Mouse (Mus musculus) intestine, embryonic 15.5 days (tissue): ENCODE results near the gene Atp13a2. TPM values are rescaled to one million over a fixed set of nuclear protein-coding genes. Genes with fewer than 3 reads are reported as not detected.

Experiments used
- ATAC-seq: fragments of 200-750 bp; cut with Nextera tagmentation; 2 replicates; pipeline ENCODE4 v1.8.0; 2017; ENCODE audit warnings: moderate TSS enrichment, moderate library complexity
- H3K27ac ChIP-seq: fragments of 300-500 bp; sonication (generic); 2 replicates; pipeline ENCODE4 v1.5.1; 2015; ENCODE audit warnings: mild to moderate bottlenecking, inconsistent platforms
- H3K27me3 ChIP-seq: fragments of 300-500 bp; sonication (generic); replicated peaks from 2 replicates; pipeline ENCODE4 v1.6.1; 2015; ENCODE audit warnings: inconsistent platforms
- H3K36me3 ChIP-seq: fragments of 300-500 bp; sonication (generic); 2 replicates; pipeline ENCODE4 v1.6.1; 2015; ENCODE audit warnings: inconsistent platforms
- H3K4me1 ChIP-seq: fragments of 300-500 bp; sonication (generic); replicated peaks from 2 replicates; pipeline ENCODE4 v1.6.1; 2015; ENCODE audit warnings: inconsistent platforms
- H3K4me2 ChIP-seq: fragments of 300-500 bp; sonication (generic); replicated peaks from 2 replicates; pipeline ENCODE4 v1.6.1; 2015; ENCODE audit warnings: mild to moderate bottlenecking, inconsistent platforms
- H3K4me3 ChIP-seq: fragments of 300-500 bp; sonication (generic); replicated peaks from 2 replicates; pipeline ENCODE4 v1.5.1; 2015; ENCODE audit warnings: inconsistent platforms
- H3K9ac ChIP-seq: fragments of 300-500 bp; sonication (generic); 2 replicates; pipeline ENCODE4 v1.6.1; 2015; ENCODE audit warnings: inconsistent platforms
- H3K9me3 ChIP-seq: fragments of 300-500 bp; sonication (generic); 2 replicates; pipeline ENCODE4 v1.6.1; 2016; ENCODE audit warnings: inconsistent platforms
- WGBS: fragments of 180-500 bp; shearing (Covaris S2); methylation state at CpG from one replicate; pipeline ENCODE4 v1.1.7; 2015; 5-methylcytosine and 5-hydroxymethylcytosine counted together
- polyA plus RNA-seq: library from polyadenylated mRNA; unstranded; fragments of >200 nt; fragmentation: Nextera tagmentation; extraction: Ambion mirVana; gene quantifications from 2 replicates; pipeline ENCODE4 v1.2.1, GENCODE M21; 2015

Atp13a2 gene
- polyA plus RNA-seq, 1 experiment from 2014 or later, result 29.8 TPM

DNA sequence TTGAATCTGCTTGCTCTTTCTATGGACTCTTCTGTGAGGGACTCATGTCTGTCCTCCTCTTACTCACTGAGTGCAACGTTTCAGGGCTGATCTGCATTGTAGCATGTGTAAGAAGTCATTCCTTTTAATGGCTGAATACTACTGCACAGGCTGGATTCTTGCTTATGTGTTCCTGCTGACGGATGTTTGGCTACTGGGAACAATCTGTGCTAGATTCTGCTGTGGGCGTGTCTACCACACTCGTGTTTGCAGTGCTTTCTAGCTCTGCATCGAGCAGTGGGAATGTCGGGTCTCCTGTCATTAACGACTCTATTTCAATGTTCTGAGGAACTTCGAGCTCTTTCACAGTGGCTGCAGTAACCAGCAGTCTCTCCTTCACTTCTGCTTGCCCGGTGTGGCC, 37.4 kb downstream of the Atp13a2 start:
- 50% methylated on average over 9 of the region's 9 CpGs for WGBS
- no peak for ATAC-seq
- no peaks in the 10 kb centered on the region for H3K9me3 ChIP-seq
- H3K36me3 ChIP-seq, result no peaks in the 10 kb centered on the region
- no peaks in the 10 kb centered on the region for H3K27me3 ChIP-seq
- no peak overlapping the region for H3K27ac ChIP-seq
- peaks cover 35% of the 10 kb centered on the region for H3K4me1 ChIP-seq
- no peak overlapping the region for H3K4me2 ChIP-seq
- peak overlapping the region; percentile 15; the same call in 1 of the 2 replicates for H3K9ac ChIP-seq
- no peak overlapping the region for H3K4me3 ChIP-seq

DNA sequence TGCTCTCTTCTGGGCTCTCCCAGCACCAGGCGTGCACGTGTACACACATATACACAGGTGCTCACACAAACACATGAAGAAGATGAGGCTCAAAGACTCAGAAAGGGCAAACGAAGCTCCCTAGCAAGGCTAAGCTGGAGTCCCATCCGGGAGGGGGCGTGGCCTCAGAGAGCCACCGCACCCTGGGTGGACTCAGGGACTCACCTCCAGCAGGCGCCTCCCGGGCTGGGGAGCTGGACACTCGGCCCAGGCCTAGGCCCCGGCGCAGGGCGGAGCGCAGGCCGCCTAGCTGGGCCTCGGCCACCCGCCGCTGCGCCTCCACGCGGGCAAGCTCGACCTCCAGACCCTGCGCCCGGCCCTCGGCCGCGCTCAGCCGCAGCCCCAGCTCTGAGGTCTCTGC, 38.3 kb downstream of the Atp13a2 start:
- no peaks in the 10 kb centered on the region for H3K36me3 ChIP-seq
- H3K4me3 ChIP-seq, result no peak overlapping the region
- 75% methylated on average over 27 of the region's 27 CpGs for WGBS
- no peaks in the 10 kb centered on the region for H3K9me3 ChIP-seq
- H3K9ac ChIP-seq, result no peak overlapping the region
- 0 out of 2 replicates have a peak, but pooled peaks have one; percentile 14 for ATAC-seq
- H3K27me3 ChIP-seq, result no peaks in the 10 kb centered on the region
- no peak overlapping the region for H3K4me2 ChIP-seq
- H3K27ac ChIP-seq, result no peak overlapping the region
- peaks cover 32% of the 10 kb centered on the region for H3K4me1 ChIP-seq

DNA sequence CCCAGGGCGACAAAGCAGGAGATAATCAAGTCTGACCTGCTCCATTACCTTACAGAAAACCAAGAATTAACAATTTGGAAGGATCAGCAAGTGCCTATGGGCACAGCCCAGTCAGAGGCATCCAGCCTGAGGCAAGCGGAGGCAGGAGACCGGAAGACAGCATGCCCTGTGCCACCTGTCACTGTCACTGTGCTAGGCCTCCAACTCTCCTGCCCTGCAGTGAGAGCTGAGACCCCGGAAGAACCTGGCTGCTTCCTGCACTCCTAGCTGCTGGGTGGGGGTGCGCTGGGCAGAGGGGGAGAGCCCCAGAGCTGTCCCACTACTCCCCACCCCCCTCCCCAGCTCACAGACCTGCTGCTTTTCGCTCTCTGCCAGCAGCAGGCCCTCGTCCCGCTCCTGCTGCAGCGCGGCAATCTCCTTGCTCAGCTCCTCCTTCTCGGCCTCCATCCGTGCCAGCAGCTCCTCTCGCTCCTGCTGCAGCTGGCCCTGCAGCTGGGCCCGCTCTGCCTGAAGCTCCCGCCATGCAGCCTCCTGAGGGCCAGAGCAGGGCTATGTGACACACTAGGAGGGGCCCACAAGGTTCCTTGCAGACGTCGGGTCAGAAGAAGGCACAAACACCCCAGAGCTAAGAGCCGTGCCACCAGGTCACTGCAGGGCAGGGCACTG, 44.0 kb downstream of the Atp13a2 start:
- Histone ChIP-seq H3K4me3 (no peak overlapping the region), H3K4me2 (no peak overlapping the region), H3K27ac (no peak overlapping the region), H3K4me1 (peaks cover 9% of the 10 kb centered on the region), H3K36me3 (no peaks in the 10 kb centered on the region; the same call in 1 of the 2 replicates), H3K9me3 (no peaks in the 10 kb centered on the region), H3K9ac (no peak overlapping the region; the same call in 1 of the 2 replicates), H3K27me3 (no peaks in the 10 kb centered on the region)
- ATAC-seq, result no peak
- WGBS, result 88% methylated on average over 18 of the region's 18 CpGs

DNA sequence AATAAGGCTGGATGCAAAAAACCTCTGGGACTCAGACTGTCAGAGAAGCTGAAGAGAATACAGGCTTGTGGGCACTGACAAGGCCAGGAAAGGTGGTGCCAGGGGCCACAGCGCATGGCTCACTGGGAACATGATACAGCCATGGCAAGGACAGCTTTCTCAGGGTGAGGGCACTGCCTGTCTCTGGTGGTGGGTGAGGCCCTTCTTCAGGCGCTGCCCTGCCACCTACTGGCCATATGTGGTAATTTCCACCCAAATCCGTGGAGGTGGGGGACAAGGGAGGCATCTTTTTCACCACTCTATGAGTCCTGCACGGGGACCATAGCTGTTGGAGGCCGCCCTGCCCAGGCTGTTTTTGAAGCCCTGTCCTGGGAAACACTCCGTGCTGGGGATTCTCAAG, 45.1 kb downstream of the Atp13a2 start:
- Histone ChIP-seq H3K4me3 (no peak overlapping the region), H3K4me2 (no peak overlapping the region), H3K36me3 (no peaks in the 10 kb centered on the region; the same call in 1 of the 2 replicates), H3K27ac (no peak overlapping the region), H3K27me3 (no peaks in the 10 kb centered on the region), H3K9ac (no peak overlapping the region), H3K4me1 (peaks cover 9% of the 10 kb centered on the region), H3K9me3 (no peaks in the 10 kb centered on the region)
- ATAC-seq, result peak; percentile 53
- 12% methylated on average over 6 of the region's 6 CpGs for WGBS

DNA sequence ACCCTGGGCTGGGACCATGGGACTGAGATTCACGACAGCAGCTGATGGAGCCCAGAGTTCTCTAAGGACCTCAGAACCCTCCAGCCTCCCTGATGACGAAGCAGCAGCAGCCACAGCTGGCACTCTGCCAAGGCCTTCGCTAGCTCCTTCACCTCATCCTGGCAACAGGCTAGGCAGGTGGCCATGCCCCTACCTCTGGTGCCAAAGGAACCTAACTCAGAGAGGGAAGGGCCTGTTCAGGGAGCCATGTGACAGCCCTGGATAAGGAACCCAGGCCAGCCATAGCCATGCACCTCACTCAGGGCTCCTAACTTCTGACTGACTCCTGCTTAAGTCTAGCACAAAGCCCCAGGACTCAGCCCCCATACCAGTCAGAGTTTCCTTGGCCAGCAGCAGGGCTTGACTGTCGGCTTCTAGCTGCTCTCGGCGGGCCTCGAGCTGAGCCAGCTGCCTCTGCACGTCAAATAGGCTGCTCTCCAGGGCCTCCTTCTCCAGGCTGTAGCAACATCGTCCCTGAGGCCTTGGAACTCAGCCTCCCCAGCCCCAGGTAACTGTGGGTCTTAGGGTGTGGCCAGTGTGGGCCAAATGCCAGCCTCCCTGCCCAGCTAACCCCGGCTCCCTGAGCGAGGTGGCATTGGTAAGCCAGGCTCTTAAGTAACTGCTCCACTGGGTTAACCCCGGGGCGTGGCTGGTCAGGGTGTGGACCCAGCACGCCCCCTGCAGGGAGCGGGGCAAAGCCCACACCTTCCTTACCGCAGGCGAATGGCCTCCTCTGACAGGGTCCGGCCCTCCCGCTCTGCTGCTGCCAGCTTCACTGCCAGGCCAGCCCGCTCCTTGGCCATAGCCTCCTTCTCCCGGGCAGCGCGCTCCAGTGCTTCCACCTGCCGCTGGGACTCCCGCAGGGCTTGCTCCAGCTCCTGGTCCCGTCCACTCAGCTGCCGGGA, 47.2 kb downstream of the Atp13a2 start:
- Histone ChIP-seq H3K4me3 (no peak overlapping the region), H3K27ac (peak overlapping the region; percentile 22; the same call in 1 of the 2 replicates), H3K4me1 (peaks cover 9% of the 10 kb centered on the region), H3K4me2 (no peak overlapping the region), H3K27me3 (no peaks in the 10 kb centered on the region), H3K9ac (no peak overlapping the region), H3K9me3 (no peaks in the 10 kb centered on the region), H3K36me3 (no peaks in the 10 kb centered on the region; the same call in 1 of the 2 replicates)
- 74% methylated on average over 27 of the region's 27 CpGs for WGBS
- peak; percentile 59 for ATAC-seq

DNA sequence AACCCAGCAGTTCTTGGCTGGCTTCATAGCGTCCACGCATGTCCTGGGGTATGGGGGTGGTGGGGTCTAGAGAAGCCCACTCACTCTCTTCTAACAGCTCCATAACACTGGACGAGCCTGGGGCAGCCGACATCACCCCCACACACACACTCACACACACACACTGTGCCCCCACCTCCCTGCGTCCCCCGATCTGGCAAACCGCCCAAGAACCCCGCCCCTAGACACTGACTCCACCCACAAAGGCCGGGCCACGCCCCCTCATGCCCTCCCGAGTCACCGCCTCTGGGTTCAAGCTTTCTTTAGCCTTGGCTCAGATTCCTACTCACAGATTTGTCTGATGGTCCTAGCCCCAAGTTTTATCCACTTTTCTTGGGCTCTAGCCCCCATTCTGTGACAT, 54.4 kb downstream of the Atp13a2 start:
- no peak overlapping the region for H3K27ac ChIP-seq
- no peak; the same call in 1 of the 2 replicates for ATAC-seq
- H3K4me3 ChIP-seq, result no peak overlapping the region
- H3K4me2 ChIP-seq, result 0 out of 2 replicates have a peak overlapping the region, but pooled peaks have one; percentile 17
- no peak overlapping the region for H3K9ac ChIP-seq
- H3K27me3 ChIP-seq, result no peaks in the 10 kb centered on the region
- H3K36me3 ChIP-seq, result peaks cover 4% of the 10 kb centered on the region
- H3K4me1 ChIP-seq, result 0 out of 2 replicates have a peak, but pooled peaks cover 2% of the 10 kb centered on the region
- H3K9me3 ChIP-seq, result no peaks in the 10 kb centered on the region
- WGBS, result 42% methylated on average over 12 of the region's 12 CpGs

DNA sequence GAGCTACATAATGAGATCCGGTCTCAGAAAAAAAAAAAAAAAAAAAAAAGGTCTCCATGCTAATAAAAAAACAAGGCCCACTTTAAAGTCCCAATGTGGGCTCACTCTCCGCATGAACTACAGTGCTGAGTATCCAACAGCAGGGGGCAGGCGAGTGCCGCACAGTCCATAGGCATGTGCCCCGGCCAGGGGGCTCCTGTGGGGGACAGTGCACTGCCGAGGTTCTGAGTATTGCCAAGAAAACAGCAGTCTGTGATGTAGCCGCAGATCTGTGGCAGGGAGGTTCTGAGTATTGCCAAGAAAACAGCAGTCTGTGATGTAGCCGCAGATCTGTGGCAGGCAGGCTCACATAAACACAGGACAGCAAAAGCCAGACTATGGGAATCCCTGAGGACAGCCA, 58.1 kb downstream of the Atp13a2 start:
- H3K4me2 ChIP-seq, result no peak overlapping the region
- H3K4me3 ChIP-seq, result no peak overlapping the region
- H3K9me3 ChIP-seq, result no peaks in the 10 kb centered on the region
- H3K4me1 ChIP-seq, result 0 out of 2 replicates have a peak, but pooled peaks cover 2% of the 10 kb centered on the region
- no peaks in the 10 kb centered on the region for H3K27me3 ChIP-seq
- peaks cover 4% of the 10 kb centered on the region for H3K36me3 ChIP-seq
- WGBS, result 7% methylated on average over 8 of the region's 8 CpGs
- H3K9ac ChIP-seq, result no peak overlapping the region
- ATAC-seq, result peak; percentile 80
- peak overlapping the region; percentile 34; the same call in 1 of the 2 replicates for H3K27ac ChIP-seq

DNA sequence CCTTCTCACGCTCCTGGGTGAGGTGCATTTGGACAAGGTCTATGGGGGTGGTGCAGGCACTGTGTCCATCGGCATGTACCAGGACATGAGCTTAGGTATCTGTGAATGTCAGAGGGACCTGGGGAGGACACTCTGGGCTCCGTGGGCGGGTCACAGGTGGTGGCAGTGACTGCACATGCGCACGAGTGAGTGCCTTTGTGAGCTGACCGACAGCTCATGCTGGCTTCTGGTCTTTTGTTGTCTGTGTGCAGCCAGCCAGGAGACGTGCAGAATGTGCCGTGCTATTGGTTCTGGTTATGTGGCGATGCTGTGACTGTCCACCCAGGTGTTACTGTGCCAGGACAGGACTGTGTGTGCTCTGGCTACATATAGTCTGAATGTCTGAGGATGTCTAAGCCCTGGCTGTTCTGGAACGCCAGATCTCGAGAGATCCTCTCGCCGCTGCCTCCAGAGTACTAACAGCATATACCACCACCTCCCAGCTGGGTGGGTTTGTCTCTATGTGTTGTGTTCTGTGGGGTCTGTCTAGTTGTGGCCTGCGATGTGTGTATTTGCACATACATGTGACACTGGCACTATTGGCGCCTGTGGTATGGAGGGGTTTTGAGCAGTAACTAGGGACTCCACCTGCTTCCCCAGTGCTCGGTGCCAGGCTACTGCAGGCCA, 62.3 kb downstream of the Atp13a2 start:
- peaks cover 13% of the 10 kb centered on the region; the same call in 1 of the 2 replicates for H3K4me1 ChIP-seq
- no peaks in the 10 kb centered on the region for H3K9me3 ChIP-seq
- H3K4me2 ChIP-seq, result no peak overlapping the region
- H3K4me3 ChIP-seq, result no peak overlapping the region
- H3K27ac ChIP-seq, result no peak overlapping the region
- ATAC-seq, result no peak
- no peaks in the 10 kb centered on the region for H3K36me3 ChIP-seq
- 85% methylated on average over 17 of the region's 17 CpGs for WGBS
- H3K27me3 ChIP-seq, result no peaks in the 10 kb centered on the region
- no peak overlapping the region for H3K9ac ChIP-seq

DNA sequence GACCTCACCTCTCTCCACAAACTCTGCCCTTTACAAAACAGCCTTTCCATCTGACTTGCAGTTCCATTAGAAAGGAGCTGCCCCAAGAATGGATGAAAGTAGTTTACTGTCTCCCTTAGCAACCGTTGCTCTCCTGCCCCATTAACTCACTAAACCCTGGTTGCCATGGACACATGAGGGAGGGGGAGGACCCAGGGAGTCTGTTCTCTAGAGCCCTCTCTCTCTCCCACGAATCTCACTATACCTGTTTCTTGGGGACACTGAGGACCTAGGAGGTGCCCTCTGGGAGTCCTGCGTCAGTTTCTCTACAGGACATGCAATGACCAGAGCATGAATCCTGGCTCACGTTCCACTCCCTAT, 62.8 kb downstream of the Atp13a2 start:
- H3K4me1 ChIP-seq, result peaks cover 11% of the 10 kb centered on the region; the same call in 1 of the 2 replicates
- no peak overlapping the region for H3K9ac ChIP-seq
- WGBS, result 38% methylated on average over 4 of the region's 4 CpGs
- ATAC-seq, result no peak
- no peak overlapping the region for H3K4me3 ChIP-seq
- H3K27ac ChIP-seq, result no peak overlapping the region
- H3K9me3 ChIP-seq, result no peaks in the 10 kb centered on the region
- peaks cover 4% of the 10 kb centered on the region; the same call in 1 of the 2 replicates for H3K36me3 ChIP-seq
- no peak overlapping the region for H3K4me2 ChIP-seq
- no peaks in the 10 kb centered on the region for H3K27me3 ChIP-seq

DNA sequence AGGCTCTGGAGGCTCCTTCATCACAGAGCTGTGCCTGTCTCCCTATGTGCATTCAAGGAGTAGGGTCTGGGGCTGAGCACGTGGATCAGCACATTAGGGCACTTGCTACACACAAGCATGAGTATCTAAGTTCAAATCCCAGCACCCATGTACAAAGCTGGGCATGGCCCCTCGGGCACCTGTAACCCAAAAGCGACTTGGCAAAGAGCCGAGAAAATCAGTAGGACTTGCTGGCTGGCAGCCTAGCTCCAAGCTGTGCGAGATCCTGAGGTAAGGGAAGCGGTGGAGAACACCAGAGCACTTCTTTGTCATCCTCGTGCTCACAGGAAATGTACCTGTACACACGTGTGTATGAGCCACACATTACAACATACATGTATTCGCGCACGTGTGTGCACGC, 65.8 kb downstream of the Atp13a2 start:
- WGBS, result 88% methylated on average over 12 of the region's 12 CpGs
- Histone ChIP-seq H3K4me1 (peaks cover 11% of the 10 kb centered on the region; the same call in 1 of the 2 replicates), H3K27ac (no peak overlapping the region), H3K4me2 (no peak overlapping the region), H3K36me3 (peaks cover 10% of the 10 kb centered on the region; the same call in 1 of the 2 replicates), H3K4me3 (no peak overlapping the region), H3K9ac (no peak overlapping the region), H3K27me3 (no peaks in the 10 kb centered on the region), H3K9me3 (no peaks in the 10 kb centered on the region)
- ATAC-seq, result no peak

DNA sequence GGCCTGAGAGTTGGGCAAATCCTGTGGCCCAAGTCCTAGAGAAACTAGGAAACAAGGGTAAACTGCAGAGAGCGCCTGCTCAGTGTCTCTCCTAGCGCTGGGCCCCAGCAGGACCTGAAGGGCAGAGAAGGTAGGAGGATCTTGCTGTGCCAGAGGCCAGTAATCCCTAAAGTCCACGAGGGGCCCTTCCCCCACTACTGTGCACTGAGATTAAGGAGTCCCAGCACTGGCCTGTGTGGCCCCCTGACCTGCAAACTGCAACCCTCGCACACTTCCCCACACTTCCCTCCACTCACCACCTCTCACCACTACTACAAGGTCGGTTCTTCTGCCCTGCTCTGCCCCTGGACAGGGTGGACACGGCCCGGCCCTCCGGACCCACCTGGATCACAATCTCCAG, 66.5 kb downstream of the Atp13a2 start:
- Histone ChIP-seq H3K27ac (no peak overlapping the region), H3K27me3 (no peaks in the 10 kb centered on the region), H3K4me2 (0 out of 2 replicates have a peak overlapping the region, but pooled peaks have one; percentile 17), H3K9ac (peak overlapping the region; percentile 20; the same call in 1 of the 2 replicates), H3K4me3 (no peak overlapping the region), H3K9me3 (no peaks in the 10 kb centered on the region), H3K36me3 (peaks cover 10% of the 10 kb centered on the region; the same call in 1 of the 2 replicates), H3K4me1 (peaks cover 11% of the 10 kb centered on the region; the same call in 1 of the 2 replicates)
- 0 out of 2 replicates have a peak, but pooled peaks have one; percentile 9 for ATAC-seq
- 56% methylated on average over 8 of the region's 8 CpGs for WGBS
